Mouse (Mus musculus): ENCODE measurements at regions not wholly inside any gene's neighbourhood (a gene's known extent, or its start where the extent isn't known, plus 50 kb on each side); places are given as distances from the start of the nearest gene placed in this dataset.
"Not testable (repeated sequence)": the region's sequence is repeated elsewhere in the genome, so short reads cannot be mapped to it uniquely, and the experiment has no call there.

DNA sequence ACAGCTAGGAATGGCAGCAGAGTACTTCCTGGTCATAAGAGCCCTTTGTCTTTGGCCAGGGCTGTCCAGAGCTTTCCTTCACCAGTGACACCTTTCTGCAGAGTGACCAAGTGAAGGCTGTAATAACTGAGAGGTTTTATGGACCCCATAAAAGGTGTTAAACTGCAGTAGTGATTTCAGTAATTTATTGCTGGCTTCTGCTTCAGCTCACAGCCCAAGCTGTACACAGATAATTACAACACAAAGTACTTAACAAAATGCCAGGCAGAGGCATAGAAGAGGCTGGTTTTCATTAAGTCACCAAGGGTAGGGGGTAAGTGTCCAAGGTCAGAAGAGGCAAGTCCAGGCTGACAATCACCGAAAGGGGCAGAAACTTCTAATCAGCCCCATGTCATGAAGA, 83.8 kb downstream of the Eif4e start:
- no peak for DNase-seq (ENCODE audit: low spot score)

DNA sequence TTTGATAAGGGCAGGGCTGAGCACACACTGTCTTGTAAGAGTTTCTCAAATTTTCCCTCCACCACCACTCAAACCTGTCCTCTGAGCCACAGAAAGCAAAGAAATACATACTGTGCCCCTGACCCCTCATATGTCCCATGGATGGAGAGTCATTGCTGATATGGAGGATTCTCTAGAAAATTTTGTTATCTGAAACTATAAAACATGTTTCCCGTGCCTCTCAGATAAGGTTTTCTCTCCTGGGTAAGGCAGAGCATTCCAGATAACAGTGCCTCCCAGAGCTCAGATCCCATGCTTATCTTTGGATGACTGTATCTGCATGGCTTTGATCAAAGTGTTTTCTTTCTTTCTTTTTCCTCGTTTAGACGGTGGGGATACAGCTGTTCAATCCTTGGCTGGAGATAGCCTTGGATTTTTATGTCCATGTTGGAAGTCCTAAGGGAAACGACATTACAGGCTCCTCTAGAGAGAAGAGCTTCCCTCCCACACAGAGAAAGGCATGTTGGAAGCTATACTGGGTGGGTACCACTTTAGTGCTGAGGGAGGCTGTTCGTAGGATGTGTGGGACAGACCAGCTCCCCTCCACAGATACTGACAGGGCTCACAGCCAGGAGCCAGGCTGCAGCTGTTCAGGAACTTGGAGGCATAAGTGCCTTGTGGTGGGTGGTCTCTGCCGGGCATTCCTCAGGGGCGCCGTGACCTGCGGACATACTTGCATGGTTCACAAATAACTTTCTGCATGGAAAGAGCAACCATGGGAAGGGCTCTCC, 87.1 kb downstream of the Eif4e start:
- no peak for DNase-seq (ENCODE audit: low spot score)

DNA sequence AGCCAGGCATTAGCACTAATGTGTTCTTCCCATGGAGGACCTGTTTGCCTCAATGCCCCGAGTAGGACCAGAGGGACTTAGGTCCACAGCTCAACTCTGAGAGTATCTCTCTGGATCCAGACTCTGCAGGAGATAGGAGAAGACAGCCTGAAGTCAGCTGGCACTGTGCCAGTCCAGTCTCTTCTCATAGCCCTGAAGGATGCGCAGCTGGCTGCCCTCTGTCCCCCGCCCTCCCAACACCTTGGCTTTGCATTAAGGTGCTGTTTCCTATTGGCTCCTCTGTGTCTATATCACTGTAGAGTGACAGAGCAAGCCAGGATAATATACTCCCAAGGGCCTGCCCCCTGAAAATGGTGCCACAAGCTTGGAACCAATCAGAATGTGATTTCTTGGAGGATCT, 87.7 kb downstream of the Eif4e start:
- no peak for DNase-seq (ENCODE audit: low spot score)

DNA sequence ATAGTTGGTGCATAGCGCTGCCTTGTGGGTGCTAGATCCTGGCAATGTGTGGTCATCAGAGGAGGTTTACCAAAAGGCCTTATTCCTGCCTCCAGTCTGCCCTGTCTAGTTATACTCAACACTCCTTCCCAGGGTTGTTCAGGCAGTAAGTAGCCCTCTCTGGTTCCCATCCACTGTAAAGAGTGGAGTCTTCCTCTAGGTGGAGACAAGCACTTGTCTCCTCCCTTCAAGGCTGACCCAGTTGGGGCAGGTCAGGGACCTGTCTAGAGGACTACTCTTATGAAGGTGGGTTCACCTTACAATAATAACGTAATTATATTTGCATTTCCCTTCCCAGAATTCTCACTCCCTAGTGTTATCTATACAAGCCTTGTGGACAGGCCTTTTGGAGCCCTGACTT, 88.9 kb downstream of the Eif4e start:
- no peak for DNase-seq (ENCODE audit: low spot score)

DNA sequence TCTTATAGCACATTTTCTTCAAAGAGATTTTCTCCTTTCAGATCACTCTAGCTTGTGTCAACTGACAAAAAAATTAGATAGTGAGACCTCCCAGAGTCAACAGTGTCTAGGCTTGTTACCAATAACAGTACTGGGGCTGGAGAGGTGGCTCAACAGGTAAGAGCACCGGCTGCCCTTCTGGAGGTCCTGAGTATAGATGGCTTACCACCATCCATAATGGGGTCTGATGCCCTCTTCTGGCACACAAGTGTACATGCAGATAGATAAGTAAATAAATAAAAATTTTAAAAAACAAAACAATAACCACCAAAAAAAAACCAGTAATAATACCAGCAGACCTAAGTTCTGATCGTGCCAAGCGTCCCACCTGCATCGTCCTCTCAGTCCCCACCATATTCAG, 94.3 kb downstream of the Eif4e start:
- no peak for DNase-seq (ENCODE audit: low spot score)

DNA sequence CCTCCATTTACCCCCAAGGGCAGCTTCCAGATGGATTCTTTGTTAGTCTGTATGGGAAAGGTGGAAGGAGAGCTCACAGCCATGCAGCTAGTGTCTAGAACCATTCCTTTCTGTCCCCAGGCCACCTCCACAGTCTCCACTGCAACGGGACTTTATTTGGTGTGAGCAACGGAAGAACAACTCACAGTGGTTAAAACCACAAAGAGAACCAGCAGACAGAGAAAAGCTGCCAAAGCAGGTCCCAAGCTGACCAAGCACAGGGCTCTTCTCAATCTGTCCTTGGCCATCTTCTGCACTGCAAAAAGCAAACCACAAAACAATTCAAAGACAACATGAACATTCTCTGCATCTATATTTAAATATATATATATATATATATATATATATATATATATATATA, 98.1 kb downstream of the Eif4e start:
- no peak for DNase-seq (ENCODE audit: low spot score)

DNA sequence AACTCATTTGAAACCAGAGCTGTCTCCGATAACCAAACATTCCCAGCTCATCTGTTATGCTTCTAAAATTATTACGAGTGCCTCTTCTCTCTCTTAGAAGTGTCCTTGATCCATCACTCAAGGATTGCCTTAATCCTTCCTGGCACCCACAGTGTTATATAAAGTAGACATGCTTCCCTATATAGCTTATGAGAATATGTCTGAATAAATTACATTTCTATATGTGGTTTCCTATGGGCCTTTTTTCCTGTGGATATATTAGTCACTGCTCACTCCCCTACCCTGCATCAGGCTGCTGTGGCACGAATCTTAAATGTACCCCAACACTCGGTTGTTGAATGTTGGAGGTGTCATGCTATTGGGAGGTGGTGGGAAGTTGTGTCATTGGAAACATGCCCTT, 100.3 kb downstream of the Eif4e start:
- DNase-seq (ENCODE audit: low spot score): no peak

DNA sequence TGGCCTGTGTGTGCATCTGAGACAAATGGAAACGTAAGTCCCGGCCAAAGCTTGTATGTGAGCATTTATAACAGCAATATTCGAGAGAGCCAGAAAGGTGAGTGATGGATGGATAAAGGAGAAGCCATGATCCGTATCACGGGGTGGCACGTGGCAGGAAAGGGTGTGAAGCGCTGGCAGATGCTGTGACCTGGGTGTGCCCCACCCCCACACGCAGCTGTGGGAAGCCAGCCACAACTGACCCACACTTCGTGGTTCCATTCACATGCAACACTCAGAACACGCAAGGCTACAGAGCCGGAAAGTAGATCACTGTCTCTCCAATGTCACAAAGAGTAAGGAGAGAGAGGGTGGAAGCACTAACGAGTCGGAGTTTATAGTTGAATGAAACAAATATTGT, 104.3 kb downstream of the Eif4e start:
- DNase-seq (ENCODE audit: low spot score): no peak

DNA sequence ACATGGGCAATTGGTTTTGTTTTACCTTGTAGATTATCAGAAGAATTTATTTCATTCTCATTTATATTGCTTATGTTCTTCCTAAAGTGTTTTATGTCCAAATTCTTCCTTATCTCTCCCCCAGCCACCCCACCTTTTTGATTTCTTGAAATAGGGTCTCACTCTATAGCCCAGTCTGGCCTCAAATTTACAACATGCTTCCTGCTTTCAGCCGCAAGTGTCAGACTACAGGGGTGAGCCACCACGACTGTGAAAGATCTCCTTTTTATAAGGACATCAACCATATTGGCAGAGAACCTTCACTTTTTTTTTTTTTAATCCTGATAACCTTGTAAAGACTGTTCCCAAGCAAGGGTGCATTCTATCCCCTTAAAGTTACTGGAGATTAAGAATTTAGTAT, 106.1 kb downstream of the Eif4e start:
- no peak for DNase-seq (ENCODE audit: low spot score)

DNA sequence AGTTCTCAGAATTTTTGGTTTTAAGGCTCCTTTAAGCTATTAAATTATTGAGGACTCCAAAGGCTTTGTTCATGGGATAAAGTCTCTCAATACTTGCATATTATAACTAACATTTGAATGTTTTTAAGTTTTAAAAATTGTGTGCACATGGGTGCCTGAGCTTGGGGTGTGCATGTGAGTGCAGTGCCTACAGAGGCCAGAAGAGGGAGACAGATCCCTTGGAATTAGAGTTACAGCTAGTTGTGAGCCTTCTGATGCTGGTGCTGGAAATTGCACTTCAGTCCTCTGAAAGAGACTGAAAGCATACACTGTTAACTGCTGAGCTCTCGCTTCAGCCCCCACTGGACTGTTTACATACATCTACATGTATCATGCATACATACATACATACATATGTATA, 100.0 kb upstream of the Tspan5 start:
- peak; percentile 5 for DNase-seq (ENCODE audit: low spot score)

DNA sequence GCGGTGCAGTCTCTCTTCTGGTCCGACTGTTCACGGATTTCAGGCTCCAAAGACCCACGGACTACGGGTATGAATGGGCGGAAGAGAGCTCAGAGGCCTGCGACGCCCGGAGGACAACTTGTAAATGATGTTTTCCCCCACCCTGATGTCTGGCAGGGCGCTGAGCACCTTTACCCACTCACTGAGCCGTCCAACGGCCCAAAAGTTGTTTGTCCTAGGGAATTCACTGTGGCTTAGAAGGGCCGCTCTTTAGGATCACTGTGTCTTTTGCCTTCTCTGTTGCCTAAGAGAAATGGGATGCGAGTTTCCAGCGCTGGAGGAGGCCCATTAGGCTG, 98.1 kb upstream of the Tspan5 start:
- DNase-seq (ENCODE audit: low spot score): no peak

DNA sequence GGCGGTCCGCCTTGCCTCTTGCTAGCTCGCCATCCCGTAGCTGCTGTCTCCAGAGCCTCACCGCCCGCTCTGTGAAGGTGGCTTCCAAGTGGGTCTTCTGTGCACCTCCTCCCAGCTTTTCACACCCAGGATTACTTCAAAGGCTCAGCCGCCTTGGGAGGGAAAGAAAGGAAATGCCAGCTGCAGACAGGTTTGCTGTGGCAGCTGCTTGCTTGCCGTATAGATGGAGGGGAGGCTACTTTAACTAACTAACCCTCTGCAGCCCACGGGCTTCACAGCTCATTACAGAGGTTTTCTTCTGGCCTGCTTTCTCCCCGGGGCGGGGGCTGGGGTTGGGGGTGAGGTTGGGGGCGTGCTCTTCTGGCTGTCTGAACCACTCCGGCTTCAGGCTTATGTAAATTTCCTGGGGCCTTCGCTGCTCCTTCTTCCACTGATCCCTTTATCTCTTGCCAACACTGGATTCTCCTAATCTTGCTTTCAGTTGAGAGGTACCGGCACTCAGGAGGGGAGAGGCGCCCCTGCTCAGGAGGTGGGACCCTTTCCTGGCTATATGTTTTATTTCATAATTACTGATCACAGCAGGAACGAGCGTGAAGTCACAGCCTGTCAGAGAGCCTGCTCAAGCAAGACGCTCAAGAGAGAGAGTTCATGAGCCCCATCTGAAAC, 97.6 kb upstream of the Tspan5 start:
- no peak for DNase-seq (ENCODE audit: low spot score)

DNA sequence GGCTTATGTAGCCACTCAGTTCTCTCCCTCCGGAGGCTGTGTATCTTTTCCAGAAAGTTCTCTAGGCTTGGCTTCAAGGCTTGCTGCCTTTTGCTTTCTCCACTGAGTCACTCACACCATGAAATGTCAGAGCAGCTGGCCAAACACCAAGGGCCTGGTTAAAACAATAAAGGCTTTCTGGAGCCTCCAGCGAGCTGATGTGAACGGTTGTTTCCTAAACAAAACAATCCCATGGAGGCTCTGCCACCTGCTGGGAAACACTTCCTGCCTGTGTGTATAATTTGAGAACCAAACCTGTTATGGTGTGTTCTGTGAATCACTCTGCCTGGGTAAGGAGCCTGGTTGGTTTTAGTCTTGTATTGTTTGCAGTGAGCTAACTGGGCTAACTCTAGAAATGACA, 96.7 kb upstream of the Tspan5 start:
- DNase-seq (ENCODE audit: low spot score): peak; percentile 7

DNA sequence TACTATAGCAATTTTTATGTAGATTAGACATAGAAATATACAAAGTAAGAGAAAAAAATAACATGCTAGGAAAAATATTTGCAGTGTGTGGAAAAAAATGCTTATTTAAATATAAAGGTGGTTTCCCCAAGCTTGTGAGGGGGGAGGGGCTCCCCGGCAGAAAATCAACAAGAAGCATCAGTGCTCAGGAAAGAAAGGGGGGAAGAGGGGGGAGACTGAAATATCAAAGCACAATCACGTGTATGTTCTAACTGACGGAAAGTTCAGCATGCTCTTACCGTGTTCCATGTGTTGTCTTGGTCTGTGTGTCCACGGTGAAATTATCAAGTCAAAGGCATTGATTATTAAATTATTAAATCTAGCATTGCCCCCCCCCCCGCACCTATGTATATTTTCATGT, 92.3 kb upstream of the Tspan5 start:
- DNase-seq (ENCODE audit: low spot score): no peak

DNA sequence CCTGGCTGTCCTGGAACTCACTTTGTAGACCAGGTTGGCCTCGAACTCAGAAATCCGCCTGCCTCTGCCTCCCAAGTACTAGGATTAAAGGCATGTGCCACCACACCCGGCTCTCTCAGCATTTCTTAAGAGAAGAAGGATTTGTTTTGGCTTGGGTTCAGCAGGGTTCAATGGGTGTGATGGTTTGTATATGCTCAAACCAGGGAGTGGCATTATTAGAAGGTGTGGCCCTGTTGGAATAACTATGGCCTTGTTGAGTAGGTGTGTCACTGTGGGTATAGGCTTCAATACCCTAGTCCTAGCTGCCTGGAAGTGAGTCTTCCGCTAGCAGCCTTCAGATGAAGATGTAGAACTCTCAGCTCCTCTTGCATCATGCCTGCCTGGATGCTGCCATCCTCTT, 91.3 kb upstream of the Tspan5 start:
- DNase-seq (ENCODE audit: low spot score): not testable (repeated sequence)

DNA sequence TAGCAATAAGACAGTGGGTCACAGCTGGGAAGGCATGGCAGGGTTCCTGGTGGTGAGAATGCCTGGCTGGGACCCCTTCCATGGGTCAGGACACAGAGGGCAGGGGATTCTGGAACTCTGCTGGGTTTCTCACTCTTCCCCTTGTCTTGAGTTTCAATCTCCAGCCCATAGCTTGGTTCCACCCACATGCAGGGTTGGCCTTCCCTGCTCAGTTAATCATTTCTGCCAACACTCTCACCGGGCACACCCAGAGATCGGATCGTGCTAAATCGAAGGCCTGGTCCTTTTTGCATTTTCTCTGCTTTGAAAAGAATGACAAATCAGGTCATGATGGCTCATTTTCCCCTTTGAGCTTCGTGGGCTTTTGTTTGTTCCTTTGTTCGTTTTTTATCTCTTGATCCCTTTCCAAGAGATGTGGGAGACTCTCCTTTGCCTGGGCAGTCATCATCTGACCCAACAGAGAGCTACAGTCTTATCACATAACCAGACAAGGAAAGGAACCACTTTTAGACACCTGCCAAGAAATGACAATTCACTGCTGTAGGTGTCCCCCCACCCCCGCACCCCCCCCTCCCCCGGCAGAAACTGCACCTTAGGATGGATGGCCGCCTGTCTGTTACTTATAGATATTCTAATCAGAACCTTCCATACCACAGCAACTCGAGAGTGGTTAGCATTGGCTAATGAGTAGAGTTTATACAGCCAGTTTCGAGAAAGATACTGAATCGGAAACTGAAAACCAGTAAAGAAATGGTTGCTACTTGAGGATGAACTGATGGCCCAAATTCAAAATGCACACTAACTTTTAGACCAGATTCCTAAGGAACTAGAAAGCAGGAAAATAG, 90.4 kb upstream of the Tspan5 start:
- DNase-seq (ENCODE audit: low spot score): no peak

DNA sequence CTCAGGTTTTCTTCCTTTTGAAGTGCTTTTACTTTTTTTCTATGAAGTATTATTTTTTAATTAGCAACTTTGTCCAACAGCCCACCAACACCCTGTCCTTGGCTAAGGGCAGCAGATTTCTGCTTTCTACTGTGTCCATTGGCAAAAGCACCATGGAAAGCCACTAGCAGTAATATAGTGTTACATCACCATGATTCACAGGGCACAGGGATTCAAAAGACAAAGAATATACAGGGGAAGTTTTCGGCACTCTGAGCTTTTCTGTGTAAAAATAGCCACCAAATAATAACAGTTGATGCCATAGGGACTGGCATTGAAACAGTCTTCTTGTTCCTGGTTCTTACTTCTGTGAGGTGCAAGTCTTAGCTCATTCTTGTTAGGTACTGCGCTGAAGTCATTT, 89.8 kb upstream of the Tspan5 start:
- no peak for DNase-seq (ENCODE audit: low spot score)

DNA sequence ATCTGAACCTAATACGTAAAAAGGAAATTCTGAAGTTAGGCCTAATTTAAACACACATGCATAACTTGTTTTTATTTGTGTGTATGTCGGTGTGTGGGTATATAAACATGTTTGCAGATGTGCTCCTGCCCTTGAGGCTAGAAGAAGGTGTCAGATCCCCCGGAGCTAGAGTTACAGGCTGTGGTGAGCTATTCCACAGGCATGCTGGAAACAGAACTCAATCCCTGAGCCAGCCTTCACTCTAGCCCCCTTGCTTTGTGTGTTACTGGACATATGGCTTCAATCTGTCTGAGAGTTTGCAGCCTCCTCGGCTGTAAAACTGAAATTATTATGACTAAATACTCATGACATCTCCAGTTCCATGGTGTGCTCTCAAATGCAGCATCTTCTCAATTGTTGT, 89.3 kb upstream of the Tspan5 start:
- DNase-seq (ENCODE audit: low spot score): no peak

DNA sequence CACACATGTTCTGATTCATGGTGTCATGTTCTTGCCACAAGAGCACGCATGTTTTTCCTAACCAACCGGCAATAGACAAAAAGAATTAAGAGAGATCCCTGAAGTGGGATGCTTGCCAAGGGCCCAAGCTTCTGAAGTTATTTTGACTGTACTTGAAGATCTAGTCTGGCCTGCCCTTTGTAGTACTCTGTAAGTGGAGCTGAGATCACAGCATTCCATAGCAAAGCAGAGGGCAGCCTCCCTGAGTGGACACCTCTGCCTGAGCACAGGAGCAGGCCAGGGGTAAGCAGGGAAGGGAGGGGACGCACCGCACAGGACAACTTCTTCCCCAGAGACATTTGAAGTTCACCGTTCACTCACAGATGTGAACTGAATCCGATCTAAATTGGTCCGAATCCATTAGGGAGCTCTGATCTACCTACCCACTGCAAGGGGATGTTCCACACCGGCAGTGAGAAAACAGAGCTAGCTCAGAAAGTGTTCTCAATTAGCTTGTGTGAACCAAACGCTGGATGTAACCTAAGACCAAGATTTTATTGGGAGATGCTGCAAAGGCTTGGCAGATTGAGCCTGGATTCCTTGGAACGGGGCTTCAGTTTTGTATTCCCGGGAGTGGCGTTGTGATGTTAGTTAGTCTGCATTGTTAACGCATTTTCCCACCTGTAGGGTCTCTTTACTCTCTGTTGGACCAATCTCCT, 88.3 kb upstream of the Tspan5 start:
- DNase-seq (ENCODE audit: low spot score): no peak

DNA sequence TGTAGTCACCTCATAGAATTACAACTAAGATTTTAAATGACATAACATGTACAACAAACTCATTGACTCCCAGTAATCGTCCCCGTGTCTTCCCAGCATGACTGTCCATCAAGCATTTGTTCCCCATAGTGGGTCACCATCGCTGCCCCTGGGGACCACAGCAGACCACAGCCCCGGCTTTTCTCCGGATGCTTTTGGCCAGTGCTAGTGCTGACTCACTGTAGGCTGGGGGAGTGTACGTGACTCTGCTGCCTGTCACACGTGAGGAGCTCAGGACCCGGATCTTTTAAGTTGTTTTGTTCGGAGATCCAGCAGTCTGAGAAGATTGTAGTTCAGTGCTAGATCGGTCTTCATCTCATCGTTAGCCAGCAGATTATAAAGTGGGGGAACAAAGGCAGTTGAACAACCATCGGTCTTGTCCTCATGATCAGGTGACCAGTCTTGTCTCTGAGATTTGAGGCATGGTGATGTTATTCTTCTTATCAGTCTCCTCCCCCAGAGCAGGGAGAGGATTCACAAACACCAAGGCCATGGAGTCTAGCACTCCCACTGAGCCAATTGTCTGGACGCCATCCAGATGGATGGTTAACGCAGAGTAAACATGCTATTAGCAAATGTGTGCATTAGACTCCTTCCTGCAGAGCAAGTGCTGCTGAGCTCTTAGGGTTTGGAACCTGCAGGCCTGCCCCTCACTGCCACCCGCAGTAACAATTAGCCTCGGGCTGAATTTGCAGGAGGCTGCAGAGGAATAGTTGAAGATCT, 87.2 kb upstream of the Tspan5 start:
- no peak for DNase-seq (ENCODE audit: low spot score)

DNA sequence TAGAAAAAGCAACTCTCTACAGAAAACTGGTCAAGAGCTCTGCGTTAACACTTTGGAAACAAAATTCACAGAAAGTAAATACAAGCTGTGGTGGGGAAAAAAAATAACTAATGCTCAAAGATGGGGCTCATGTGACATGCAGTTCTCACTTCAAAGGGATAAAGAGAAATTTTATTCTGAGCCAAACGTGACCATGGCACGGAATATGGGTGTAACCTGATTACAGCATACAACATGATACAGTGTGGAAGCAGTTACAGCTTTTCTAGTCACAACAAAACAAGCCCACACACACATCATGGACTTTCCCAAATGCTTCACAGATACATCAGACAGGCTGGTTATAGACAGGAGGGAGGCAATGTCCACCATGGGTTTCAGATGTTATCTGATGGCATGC, 86.5 kb upstream of the Tspan5 start:
- DNase-seq (ENCODE audit: low spot score): no peak

DNA sequence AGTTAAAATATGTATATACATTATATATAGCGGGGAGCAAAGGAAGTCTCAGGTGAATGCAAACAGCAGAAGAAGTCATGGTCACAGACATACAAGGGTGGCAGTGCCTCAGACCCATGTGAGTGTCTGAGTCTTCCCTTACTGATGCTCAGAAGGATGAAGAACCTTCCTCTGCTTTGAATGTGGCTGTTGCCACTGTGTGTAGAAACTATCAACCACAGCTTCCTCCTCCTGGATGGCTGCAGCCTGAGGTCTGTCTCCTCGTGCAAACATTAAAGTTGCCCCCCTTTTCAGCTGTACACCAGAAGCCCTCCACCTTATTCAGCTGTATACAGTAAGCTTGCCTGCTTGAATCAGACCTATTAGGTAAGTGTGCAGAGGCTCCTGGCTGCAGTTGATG, 79.4 kb upstream of the Tspan5 start:
- no peak for DNase-seq (ENCODE audit: low spot score)

Measured in lung, postnatal 25 days (tissue).